Mouse (Mus musculus) spleen, postnatal 10 days (tissue): Measurements from ENCODE around the gene Nxf1.

ENCODE experiments used
- DNase-seq, 2 experiments: peaks; one replicate each; pipeline ENCODE4 v3.0.0; 2021 to 2022; ENCODE audit warnings: low spot score in 2 of 2

Nxf1 gene

DNA sequence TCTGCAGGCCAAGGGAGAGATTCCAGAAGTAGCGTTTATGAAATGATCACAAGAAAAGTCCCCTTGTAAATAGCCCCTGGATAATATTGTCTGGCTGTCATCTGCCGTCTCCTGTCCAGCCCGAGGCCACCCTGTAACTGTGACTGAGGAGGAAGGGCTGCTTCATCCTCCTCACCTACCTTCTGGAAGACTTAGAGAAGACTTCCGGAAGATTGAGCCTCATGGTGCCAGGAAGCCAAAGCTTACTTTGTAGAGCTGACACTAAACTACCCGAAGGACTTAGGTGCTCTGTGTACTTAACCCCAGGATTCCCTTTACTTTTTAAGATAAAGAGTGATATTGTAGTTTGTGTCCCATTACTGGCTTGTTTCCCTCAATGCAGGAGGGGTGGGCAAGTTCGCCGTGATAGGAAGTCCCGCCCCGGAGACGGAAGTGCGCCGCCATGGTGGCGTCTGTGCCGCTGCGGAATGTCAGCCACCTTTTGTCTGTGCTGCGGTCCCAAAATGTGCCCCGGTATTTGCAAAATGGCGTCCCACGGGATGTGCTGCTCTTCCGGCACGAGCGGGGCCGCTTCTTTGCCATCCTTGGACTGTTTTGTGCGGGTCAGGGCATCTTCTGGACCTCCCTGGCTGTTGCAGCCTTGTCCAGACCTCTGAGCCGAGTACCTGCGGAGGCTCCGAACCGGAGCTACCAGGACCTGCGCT lies 13.8 kb downstream of the Nxf1 start, which contains the start of gene Tmem223:
Tmem223 (plus strand) TSS at position 430 of the 704 bp plus-strand sequence.
- peak; percentile 64 to 87 for DNase-seq

DNA sequence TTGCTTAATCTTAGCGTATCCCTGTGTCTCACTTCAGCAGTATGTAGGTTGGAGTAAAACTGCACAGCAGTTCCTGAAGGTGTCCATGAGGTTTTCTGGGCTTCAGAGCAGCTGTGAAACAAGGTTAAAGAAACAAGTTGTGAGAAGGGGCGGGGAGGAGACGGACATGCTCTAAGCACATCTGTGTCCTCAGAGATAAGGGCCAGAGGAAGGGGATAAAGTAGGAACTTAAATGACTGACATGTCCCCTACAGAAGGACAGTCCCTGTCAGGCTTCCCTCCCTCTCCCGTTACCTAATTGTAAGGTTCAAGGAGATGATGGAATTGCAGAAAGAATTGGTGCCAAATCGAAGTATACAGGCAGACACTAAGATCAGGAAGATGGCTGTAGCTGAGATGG lies 16.1 kb downstream of the Nxf1 start:
- DNase-seq = peak in 1 of 2 experiments; percentile 26

DNA sequence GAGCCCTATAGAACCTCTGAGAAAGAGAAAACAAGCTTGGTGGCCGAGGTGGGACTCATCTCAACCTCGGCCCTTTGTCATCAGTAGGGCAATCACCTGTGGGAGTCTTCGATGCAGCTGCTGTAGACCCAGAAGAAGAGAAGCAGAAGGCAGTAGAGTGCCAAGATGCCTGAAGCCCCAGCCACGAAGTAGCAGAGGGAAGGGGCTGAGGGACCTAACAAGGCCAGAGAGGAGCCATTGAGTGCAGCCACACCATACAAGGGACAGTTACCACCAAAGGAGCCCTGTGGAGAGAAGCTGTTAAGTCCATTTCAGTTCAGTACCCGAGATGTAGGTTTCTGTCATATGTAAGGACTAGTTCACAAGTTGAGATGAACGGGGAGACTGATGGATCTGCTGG lies 16.5 kb downstream of the Nxf1 start:
- peak in 1 of 2 experiments; percentile 16 for DNase-seq

DNA sequence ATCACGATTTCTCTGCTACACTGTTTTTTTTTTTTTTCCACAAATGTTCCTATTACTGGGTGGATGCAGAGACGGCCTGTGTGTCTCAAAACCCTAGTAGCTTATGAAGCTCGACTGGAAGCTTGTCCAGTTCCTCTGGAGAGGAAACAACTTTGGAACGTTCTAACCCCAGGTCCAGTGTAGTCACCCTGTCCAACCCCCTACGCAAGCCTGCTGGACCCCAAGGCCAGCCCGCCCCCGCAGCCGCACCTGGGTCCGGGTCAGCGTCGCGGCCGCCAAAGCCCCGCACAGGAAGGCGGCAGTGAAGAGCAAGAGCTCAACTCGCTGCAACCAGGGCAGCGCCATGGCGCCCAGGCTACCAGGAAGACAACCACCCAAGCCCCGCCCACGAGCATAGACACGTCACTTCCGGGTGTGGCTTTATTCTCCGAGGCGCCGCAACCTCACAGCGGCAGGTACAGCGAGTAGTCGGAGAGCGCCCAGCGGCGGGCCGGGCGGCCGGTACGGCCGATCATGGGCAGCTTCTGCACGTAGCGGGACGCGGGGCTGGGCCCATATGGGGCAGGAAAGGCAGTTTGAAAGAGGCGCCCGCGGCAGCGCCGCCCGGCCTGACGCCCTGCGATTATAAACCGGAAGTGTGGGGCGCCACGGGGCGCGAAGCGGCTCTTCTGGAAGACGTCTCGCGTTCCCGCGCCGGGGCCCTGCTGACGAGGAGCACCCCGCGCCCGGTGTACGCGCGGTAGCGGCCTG lies 17.4 kb downstream of the Nxf1 start, which contains the start of gene Tmem179b:
Tmem179b (minus strand) TSS at position 382 of the 750 bp plus-strand sequence.
- DNase-seq = peak; percentile 99

DNA sequence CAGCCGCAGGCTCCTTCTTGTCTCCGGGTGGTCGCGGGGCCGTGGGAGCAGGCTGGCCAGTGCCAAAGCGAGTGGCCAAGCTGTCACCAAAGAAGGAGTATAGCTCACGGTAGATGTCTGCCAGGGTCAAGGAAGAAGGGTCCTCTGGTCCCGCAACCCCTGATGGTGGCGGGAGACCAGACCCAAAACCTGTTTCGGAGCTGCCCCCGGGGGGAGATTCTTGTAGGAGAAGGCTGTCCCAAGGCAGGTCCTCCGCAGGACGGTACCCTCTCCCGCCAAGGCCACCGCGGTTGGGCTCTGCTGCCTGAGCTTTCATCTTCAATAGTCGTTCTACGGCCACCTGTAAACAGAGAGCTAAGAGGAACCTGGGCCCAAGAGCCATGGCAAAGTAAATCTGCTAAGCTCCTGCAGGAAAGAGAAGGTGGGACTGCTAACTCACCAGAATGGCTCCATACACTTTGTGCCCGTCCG lies 18.1 kb downstream of the Nxf1 start:
- peak; percentile 51 to 60 for DNase-seq

DNA sequence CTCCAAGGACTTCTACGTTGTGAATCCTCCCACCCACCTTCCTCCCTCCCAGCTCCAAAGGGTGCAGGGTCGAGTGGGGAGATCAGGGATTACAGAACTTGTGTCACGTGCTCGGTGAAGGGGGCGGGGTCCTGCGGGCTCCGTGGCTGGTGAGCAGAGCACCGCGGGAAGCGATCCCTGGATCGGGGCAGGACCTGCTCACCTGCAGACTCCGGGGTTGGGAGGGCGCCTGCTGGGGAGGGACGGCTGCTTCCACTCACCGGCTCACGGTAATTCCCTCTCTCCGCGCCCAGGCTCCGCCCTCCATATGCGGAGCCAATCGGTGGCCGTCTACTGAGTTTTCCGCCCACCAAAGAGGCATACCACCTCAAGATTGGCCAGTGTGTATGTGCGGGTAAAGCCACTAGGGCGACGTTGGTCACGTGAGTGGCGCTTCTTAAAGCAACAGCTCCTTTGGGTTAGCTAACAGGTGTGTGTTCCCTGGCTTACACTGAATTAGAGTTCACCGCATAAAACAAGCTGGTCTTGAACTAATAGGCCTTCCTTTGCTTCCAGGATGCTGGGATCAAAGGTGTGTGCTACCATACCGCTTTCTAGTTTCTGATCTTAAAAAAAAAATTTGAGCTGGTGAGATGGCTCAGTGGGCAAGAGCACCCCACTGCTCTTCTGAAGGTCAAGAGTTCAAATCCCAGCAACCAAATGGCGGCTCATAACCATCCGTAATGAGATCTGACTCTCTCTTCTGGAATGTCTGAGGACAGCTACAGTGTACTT lies 29.3 kb downstream of the Nxf1 start, which contains the start of gene Taf6l:
Taf6l (minus strand) TSS at position 410 of the 774 bp plus-strand sequence.
- peak; percentile 80 to 93 for DNase-seq

DNA sequence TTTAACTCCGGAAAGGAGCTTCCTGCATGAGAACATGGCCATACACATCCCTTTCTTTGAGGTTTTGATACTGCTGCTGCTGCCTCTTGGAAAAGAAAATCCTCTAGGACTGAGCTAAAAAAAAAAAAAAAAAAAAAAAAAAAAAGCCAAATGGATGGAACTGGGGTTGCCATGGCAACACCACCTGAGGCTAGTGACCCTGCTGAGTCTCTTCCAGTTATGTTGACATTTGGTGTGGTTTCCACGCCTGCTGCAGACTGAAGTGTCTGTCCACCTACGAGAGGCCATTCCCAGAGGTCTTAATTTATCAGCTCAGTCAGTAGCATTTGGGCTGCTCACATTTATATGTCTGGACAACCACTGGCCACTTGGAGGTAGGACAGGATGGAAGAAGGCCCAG lies 31.6 kb downstream of the Nxf1 start:
- DNase-seq = no peak

DNA sequence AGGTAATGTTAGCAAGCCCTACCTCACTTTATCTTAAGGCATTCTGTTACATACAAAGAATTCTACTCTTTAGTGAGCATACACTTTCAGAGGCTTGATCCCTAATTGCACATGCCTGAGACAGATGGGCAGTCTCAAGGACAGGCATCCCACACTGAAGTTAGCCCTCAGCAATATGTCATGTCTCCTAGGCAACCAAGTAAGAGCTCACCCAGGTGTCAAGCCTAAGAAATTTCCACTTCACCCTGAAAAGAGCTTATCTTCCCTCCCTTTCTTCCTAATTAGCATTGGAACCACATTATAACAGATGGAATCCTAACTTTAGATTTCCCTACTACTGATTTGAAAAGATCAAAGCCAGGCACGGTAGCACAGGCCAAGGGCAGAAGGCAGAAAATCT lies 32.3 kb downstream of the Nxf1 start:
- no peak for DNase-seq

DNA sequence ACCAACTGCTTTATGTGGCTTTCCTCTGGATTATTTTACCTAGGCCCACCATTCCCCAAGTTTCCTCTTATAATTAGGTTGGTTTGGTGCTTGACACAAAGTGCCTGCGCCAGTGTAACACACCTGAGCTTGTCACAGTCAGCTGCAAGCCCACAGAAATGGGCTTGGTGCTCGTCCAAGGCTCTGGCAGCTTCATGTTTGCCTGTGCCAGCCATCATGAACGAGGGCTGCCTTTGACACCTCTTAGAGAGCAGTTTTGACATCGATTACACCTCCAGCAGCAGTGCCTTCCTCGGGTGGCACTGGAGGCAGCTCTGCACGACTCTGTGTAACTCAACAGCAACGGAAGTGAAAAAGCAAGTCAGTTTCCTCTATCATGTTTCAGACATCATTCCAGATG lies 33.3 kb downstream of the Nxf1 start:
- DNase-seq = no peak

DNA sequence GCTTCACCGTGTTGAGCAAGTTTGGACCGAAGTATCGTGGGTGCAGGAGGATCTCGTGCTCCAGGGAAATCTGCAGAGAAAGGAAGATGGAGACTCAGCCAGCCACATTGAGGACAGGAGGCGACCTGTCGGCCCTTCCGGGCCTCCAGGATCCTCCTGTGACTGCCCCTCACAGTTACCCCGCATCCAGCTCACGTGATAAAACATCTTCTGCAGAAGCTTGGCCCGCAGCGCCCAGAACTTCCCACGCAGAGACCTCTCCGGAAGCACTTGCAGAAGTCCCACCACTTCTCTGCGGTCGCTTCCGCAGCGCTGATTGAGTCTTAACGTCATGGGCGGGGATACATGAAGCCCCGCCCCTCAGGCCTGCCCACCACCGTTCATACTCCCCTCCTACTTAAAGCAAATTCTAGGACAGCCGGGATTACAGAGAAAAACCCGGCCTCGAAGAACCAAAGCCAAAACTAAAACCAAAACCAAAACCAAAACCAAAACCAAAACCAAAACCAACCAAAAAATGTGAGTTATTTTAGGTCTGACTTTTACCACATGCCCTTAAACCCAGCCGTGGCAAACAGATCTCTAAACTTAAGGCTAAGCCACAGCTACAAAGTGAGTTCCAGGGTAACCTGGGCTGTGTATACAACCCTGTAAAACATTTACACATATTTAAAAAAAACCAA lies 41.5 kb downstream of the Nxf1 start, which contains the start of gene Polr2g:
Polr2g (minus strand) TSS at position 314 of the 683 bp plus-strand sequence.
- peak; percentile 76 to 89 for DNase-seq

DNA sequence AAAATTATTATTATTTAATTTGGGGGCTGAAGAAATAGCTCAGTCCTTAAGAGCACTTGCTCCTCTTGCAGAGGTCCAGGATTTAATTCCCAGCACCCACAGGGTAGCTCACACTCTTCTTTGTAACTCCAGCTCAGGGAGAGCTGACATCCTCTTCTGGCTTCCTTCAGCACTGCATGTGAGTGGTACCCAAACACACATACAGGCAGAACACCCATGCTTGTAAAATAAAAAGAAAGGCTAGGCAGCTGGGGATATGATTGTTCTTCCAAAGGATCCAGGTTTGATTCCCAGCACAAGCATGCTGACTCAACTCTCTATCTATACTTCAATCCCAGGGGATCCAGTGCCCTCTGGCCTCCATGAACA lies 42.1 kb downstream of the Nxf1 start:
- DNase-seq = no peak

DNA sequence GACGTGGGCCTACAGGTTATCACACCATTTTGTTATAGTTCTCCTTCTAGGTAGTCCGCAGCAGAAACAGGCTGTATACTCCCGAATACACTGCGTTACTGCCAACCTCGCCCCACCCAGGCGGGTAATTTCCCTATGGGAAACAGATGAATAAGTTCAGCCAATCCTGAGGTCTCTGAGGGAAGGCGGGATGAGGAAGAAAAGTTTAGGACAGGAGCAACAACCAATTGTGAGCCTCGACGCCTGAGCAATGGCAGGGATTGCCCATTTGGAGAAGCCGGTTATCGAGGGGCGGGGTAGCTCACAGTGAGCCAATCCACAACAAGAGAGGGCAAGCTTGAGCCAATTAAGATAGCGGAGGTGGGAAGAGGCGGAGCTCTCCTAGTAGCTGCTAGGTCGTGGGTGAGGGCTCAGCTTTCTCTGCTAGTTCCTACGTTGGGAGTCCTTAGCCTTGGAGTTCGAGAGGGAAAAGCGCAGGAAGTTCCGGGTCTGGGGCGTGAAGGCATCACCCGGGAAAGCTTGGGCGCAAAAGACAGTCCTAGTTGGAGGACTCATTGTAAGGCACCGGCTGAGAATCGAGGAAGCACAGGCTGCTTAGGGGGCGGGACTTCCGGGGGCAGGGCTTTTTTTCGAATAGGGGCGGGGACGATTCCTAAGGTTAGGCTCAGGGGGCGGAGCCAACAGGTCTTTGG lies 45.4 kb downstream of the Nxf1 start, which contains the start of gene Zbtb3:
Zbtb3 (plus strand) TSS at position 426 of the 692 bp plus-strand sequence.
- peak; percentile 81 to 94 for DNase-seq

DNA sequence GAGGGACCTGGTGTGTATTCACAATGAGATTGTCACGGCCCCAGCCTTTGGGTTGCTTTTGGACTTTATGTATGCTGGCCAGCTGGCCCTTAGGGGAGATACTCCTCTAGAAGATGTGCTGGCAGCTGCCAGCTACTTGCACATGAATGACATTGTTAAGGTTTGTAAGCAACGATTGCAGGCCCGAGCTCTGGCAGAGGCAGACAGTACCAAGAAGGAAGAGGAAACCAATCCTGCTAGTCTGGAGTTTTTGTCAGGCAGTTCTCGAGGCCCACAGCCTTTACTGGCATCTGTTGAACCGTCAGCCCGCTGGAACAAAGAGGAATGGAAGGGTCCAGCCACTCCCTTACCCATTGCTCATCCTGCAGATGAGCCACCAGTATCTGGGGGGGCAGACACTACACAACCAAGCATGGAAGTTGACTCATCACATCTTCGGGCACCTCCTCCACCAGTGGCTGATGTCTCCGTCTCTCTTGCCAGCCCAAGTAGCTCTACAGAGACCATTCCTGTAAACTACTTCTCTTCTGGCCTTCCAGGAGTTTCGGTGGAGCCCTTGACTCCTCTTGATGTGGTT lies 46.4 kb downstream of the Nxf1 start:
- no peak for DNase-seq

DNA sequence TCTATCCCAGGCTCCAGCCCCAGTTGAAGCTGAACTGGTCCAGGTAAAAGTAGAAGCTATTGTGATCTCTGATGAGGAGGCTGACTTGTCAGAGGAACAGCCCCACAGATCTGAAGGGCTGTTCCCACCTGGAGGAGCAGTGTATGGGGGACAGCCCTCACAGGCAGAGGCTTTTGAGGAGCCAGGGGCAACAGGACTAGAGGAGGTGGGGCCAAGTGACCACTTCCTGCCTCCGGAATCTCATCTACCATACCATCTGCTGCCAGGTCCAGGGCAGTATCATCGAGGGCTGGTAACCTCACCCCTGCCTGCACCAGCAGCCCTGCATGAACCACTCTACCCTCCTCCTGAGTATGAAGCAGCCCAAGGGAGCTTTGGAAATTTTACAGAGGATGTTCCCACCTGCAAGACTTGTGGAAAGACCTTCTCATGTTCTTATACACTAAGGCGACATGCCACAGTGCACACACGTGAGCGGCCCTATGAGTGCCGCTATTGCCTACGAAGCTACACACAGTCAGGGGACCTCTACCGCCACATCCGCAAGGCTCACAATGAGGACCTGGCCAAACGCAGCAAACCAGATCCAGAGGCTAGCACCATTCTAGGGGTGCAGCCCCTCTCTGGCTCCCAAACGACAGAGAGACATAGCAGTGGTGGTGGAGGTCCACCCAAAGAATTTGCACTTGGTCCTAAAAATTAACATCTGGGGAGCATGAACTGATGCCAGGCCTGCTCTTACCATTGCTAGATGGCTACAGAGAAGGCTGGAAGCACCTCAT lies 47.2 kb downstream of the Nxf1 start:
- no peak for DNase-seq

DNA sequence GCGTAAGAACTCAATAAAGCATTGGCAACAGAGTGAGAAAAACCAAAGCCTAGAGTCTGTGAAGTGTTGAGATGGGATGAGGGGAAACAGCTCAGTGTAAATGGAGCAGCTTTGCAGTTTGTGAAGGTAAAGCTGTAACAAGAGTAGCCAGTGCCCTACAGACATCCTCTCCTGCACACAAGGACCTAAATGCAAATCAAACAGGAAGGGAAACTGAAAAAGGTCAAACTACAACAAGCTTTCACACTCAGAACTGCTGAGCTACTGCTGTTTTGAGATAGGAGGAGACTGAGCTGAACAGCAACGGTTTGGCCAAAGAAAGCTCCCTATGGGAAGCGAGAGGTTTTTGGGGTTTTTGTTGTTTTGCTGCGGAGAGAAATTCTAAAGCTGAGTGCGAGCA lies 49.9 kb downstream of the Nxf1 start:
- no peak for DNase-seq

DNA sequence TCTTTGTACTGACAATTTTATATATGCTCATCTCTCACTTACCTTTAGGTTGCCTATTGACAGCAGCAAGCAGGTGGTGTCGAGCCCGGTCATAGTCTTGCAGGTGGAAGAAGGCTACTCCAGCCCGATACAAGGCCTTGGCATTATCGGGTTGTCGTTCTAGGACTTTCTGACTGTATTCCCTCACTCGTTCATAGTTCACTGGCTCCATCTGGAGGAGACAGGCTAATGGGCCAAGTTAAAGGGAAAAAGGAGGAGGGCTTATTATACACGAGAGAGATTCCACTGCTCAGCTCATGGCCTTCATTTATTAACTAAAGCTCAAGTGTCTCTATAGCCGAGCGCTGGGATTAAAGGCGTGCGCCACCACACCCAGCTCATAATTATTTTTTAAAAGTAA lies 58.9 kb downstream of the Nxf1 start:
- DNase-seq = no peak

DNA sequence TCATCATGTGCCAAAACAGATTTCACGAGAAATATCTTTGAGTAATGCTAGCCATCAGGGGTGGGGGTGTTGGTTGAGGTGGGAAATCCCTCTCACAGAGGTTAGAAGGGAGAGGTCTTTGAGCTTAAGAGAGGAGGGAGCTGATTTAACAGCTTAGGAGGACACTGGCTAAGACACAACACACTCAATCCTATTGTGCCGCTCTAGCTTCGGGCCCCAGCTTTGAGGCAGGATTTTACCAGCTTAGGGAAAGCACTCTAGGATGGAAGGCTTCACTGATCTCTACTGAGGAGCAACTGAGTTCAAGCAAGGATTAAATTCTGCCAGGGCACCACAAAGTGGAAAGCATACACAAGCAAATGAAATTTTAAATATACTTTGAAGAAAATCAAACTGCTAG lies 60.1 kb downstream of the Nxf1 start:
- no peak for DNase-seq

DNA sequence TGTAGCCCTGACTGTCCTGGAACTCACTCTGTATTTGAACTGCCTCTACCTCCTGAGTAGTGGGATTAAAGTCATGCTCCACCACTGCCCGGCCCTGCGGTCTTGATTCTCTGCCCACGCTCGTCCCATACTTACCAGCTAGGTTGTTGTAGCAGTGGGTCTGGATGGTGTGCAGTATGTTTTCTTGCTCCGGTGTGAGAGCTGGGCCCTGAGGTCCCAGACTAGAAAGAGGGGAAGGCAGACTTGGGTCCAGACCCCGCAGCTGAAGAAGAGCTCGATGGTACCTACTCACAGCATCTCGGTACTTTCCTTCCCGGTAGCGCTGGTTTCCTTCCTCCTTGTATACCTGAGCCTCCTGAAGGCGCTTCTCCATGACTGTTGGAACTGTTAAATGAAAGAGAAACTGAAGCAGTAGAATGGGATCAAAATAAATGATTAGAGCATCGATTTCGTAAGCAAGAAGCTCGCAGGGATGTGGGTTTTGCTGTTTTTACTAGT lies 61.5 kb downstream of the Nxf1 start:
- peak; percentile 26 to 41 for DNase-seq
